Mouse (Mus musculus) testis, adult 2 months (tissue): ENCODE measurements around the gene Znrf2. TPM values are rescaled to one million over a fixed set of nuclear protein-coding genes. Genes with fewer than 3 reads are reported as not detected.
"Not testable (repeated sequence)": the region's sequence is repeated elsewhere in the genome, so short reads cannot be mapped to it uniquely, and the experiment has no call there.

Experiments
- H3K27ac ChIP-seq: fragments of 200-500 bp; 2 replicates; pipeline ENCODE4 v1.5.1; 2012; ENCODE audit warnings: low read depth, low read length; ENCODE audit not compliant: control insufficient read depth, insufficient read depth
- H3K27me3 ChIP-seq: fragments of 200-500 bp; 2 replicates; pipeline ENCODE4 v1.6.1; 2012; ENCODE audit warnings: mild to moderate bottlenecking, low read length, moderate library complexity; ENCODE audit not compliant: control insufficient read depth, insufficient read depth
- H3K36me3 ChIP-seq: fragments of 200-500 bp; 2 replicates; pipeline ENCODE4 v1.6.1; 2012; ENCODE audit warnings: mild to moderate bottlenecking, low read length; ENCODE audit not compliant: control insufficient read depth, insufficient read depth
- H3K4me1 ChIP-seq: fragments of 200-500 bp; 2 replicates; pipeline ENCODE4 v1.6.1; 2012; ENCODE audit warnings: low read length; ENCODE audit not compliant: control insufficient read depth, insufficient read depth
- H3K4me3 ChIP-seq: fragments of 200-500 bp; 2 replicates; pipeline ENCODE4 v1.5.1; 2012; ENCODE audit warnings: low read depth, mild to moderate bottlenecking, low read length, moderate library complexity, mixed read lengths; ENCODE audit not compliant: control insufficient read depth
- CTCF ChIP-seq: fragments of 200-500 bp; IDR thresholded peaks from 2 replicates; pipeline ENCODE4 v1.5.1; 2012; ENCODE audit warnings: low read depth, mild to moderate bottlenecking, inconsistent platforms, low read length, moderate library complexity; ENCODE audit not compliant: control insufficient read depth, insufficient read depth, insufficient replicate concordance
- POLR2A ChIP-seq: fragments of 200-500 bp; IDR thresholded peaks from 2 replicates; pipeline ENCODE4 v1.6.1; 2012; ENCODE audit warnings: low read depth, mild to moderate bottlenecking, inconsistent platforms, low read length, moderate library complexity; ENCODE audit not compliant: control insufficient read depth
- polyA plus RNA-seq: library from polyadenylated mRNA; depleted of rRNA; stranded (reverse); fragments of >200 nt; gene quantifications from 2 replicates; pipeline ENCODE4 v1.2.3, GENCODE M21; 2012

Znrf2 gene
- polyA plus RNA-seq, 1 experiment, result 17.6 TPM

DNA sequence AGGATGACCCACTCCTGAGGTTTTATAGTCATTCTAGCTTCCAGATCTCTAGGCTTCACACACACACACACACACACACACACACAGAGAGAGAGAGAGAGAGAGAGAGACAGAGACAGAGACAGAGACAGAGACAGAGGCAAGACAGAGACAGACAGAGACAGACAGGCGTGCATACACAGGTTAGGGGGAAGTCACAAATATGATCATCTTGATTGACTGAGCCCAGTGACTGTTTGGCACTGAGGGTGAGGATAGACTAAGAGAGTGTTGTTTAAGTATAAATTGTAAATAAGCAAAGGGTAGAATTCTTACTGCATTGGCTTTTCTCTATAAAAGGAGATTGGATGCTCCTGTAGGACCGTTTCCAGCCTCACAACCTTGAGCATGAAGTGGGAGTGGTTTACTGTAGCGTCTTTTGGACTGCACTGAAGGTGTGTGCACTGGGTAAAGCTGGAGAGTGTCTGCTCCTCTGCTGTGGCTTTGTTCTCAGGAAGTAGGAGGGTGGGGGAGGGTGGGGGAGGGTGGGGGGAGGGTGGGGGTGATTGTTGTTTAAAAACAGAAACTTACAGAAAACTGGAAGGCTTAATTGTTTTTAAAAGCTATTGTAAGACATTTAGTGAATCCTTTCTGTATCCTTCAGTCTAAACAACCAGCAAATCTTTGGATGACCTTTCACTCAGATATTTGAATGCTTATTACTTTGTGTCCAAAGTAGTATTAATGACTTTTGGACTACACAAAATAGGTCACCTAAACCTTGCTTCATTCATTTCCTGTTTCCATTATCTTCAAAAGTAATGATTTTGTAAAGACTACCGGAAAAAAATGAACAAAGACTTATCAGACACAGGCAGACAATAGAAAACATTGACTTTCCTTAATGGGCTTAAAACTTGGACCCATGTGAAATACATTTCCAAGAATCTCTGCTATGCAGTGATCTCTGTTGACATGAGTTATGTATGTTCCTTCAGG, 32.8 kb downstream of the Znrf2 start:
- Histone ChIP-seq H3K4me1 (peaks cover 5% of the 10 kb centered on the region), H3K27ac (no peak overlapping the region), H3K36me3 (no peaks in the 10 kb centered on the region), H3K27me3 (no peaks in the 10 kb centered on the region), H3K4me3 (no peak overlapping the region)
- TF ChIP-seq POLR2A (no peak), CTCF (no peak)

DNA sequence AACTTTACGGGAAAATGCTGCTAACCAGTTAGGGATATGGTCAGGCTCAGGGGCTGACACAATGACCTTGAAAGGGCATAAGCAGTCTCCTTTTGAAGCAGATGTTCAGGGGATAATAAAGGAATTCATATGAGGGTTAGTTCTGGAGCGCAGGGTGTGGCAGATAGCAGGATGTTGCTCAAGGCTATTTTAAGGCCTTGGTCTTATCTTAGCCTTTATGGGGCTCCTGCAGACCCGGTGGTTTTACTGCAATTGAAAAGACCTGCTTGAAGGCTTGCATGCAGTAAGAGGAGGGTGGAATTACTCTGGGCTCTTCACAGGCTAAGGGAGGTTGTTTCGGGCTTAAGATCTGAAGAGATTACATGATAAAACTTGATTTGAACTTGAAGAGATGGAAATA, 35.1 kb downstream of the Znrf2 start:
- Histone ChIP-seq H3K4me3 (no peak overlapping the region), H3K27ac (no peak overlapping the region), H3K4me1 (peaks cover 3% of the 10 kb centered on the region), H3K27me3 (no peaks in the 10 kb centered on the region), H3K36me3 (no peaks in the 10 kb centered on the region)
- TF ChIP-seq CTCF (no peak), POLR2A (no peak)

DNA sequence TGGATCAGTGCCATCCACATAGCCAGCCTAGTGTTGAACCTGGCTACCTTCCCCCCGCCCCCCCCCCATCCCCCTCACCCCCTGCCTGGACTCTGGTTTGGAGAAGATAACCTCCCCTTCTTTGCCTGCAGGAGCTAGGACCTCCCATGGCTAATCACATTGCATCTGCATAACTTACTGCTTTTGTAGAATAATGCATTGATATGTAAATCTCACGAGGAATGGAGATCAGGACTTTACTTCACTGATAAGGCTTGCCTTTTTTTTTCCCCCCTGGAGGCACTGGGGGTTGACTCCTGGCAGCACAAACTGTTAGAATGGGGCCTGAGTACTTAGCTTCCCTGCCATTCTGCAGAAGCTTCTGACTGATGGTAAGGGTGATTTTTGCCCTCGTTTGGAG, 36.0 kb downstream of the Znrf2 start:
- no peaks in the 10 kb centered on the region for H3K36me3 ChIP-seq
- H3K4me1 ChIP-seq, result peaks cover 3% of the 10 kb centered on the region
- no peaks in the 10 kb centered on the region for H3K27me3 ChIP-seq
- no peak overlapping the region for H3K4me3 ChIP-seq
- no peak overlapping the region for H3K27ac ChIP-seq
- TF ChIP-seq POLR2A (no peak), CTCF (no peak)

DNA sequence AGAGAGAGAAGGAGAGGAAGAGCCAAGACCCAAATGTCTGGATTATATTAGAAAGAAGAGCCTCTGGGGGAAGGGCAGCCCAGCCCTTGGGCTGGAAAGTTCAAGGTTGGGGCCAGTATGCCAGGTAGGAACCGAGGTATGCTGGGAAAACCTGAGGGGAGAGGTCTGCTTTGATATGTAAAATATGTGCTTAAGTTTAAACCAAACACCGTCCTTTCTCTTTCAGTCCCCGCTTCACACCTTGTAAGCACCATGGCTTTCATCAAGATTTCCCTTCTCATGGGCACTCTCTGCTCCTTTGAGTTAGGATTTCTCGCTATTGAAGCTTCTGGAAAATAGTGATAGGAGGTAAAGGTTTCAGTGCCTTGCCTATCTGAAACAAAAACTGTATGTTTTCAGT, 38.1 kb downstream of the Znrf2 start:
- TF ChIP-seq POLR2A (no peak), CTCF (no peak)
- peaks cover 3% of the 10 kb centered on the region for H3K4me1 ChIP-seq
- no peaks in the 10 kb centered on the region for H3K36me3 ChIP-seq
- H3K27me3 ChIP-seq, result no peaks in the 10 kb centered on the region
- no peak overlapping the region for H3K27ac ChIP-seq
- H3K4me3 ChIP-seq, result no peak overlapping the region

DNA sequence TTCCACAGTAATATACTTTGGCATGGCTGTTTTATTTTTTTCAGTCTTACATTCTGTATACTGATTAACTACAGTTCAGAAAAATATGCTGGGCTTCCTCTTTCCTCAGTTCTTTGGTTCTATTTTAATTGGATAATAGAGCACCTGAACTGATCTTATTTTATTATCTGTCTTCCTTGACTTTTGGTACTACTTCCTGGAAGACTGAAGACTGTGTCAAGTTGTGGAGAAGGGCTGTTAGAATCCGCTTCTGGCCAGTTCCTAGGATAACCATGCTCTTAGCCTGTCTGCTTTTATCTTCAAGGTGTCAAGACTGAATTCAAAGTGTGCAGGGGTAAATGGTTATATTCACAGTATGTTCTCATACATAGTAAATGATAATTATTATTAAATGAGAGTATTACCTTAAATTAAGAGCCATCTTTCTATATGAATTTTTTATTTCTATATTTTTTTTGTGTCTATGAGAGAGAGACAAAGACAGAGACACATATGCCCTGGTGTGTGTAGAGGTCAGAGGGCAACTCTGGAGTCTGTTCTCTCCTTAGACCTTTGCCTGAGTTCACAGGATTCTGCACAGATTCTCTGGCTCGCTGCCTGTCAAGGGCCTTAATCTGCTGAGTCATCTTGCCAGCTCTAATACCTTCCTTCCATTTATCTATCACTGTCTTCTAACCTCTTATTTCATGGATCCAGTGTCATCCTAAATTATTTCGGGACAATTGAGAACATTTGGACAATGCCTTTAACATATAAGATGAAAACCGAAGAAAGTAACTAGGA, 39.3 kb downstream of the Znrf2 start:
- no peaks in the 10 kb centered on the region for H3K27me3 ChIP-seq
- TF ChIP-seq POLR2A (no peak), CTCF (no peak)
- peaks cover 3% of the 10 kb centered on the region for H3K4me1 ChIP-seq
- no peak overlapping the region for H3K27ac ChIP-seq
- H3K36me3 ChIP-seq, result no peaks in the 10 kb centered on the region
- H3K4me3 ChIP-seq, result no peak overlapping the region

DNA sequence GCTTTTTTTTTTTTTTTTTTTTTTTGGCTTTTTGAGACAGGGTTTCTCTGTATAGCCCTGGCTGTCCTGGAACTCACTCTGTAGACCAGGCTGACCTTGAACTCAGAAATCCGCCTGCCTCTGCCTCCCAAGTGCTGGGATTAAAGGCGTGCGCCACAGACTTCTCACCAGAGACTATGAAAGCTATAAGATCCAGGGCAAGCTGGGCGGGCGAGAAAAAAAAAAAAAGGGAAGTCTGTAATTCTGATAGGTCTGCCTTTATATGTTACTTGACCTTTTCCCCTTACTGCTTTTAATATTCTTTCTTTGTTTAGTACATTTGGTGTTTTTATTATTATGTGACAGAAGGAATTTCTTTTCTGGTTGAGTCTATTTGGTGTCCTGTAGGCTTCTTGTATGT, 42.4 kb downstream of the Znrf2 start:
- not testable (repeated sequence) for H3K4me1 ChIP-seq, H3K27me3 ChIP-seq, H3K4me3 ChIP-seq, H3K27ac ChIP-seq, H3K36me3 ChIP-seq

DNA sequence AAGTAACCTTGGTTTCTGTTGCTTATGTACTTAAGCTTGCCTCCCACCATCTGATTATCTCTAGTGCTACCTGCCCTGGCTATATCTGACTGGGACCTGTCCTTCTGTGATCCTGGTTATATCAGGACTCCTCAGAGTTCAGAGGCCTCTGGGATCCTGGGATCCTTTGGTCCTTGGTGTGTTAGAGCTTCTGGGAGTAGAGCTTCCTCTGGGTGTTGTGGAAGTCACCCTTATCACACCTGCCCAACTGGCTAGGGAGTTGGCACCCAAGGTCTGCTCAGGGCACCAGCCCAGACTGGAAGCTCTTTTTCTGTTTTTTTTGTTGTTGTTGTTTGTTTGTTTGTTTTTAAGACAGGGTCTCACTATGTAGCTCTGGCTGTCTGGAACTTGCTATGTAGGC, 43.5 kb downstream of the Znrf2 start:
- H3K4me1 ChIP-seq, result no peaks in the 10 kb centered on the region

More for the DNA sequence above, 43.5 kb downstream of the Znrf2 start:
- Histone ChIP-seq H3K36me3 (no peaks in the 10 kb centered on the region), H3K27me3 (no peaks in the 10 kb centered on the region), H3K4me3 (no peak overlapping the region), H3K27ac (no peak overlapping the region)
- TF ChIP-seq CTCF, result no peak
- no peak for TF ChIP-seq POLR2A
